Mouse (Mus musculus) ES-Bruce4 (cell line): ENCODE data around the gene Gm45713. TPM values are rescaled to one million over a fixed set of nuclear protein-coding genes. Genes with fewer than 3 reads are reported as not detected.
"Not testable (repeated sequence)": the region's sequence is repeated elsewhere in the genome, so short reads cannot be mapped to it uniquely, and the experiment has no call there.

Source experiments
- H3K27ac ChIP-seq: 2 replicates; pipeline ENCODE4 v1.5.1; 2012; ENCODE audit warnings: low read length, inconsistent platforms; ENCODE audit not compliant: insufficient read depth
- H3K27me3 ChIP-seq: 2 replicates; pipeline ENCODE4 v1.6.1; 2012; ENCODE audit warnings: mild to moderate bottlenecking, low read length, inconsistent platforms; ENCODE audit not compliant: control insufficient read depth, poor library complexity, insufficient read depth, severe bottlenecking
- H3K36me3 ChIP-seq: 2 replicates; pipeline ENCODE4 v1.6.1; 2012; ENCODE audit warnings: inconsistent platforms, mild to moderate bottlenecking, low read length, moderate library complexity; ENCODE audit not compliant: control insufficient read depth, poor library complexity, insufficient read depth, severe bottlenecking
- H3K4me1 ChIP-seq: one replicate; pipeline ENCODE4 v1.8.1; 2011; ENCODE audit warnings: low read length; ENCODE audit not compliant: control insufficient read depth, insufficient read depth
- H3K4me3 ChIP-seq: 2 replicates; pipeline ENCODE4 v1.5.1; 2011; ENCODE audit warnings: low read depth, mild to moderate bottlenecking, low read length
- H3K9ac ChIP-seq: 2 replicates; pipeline ENCODE4 v1.6.1; 2012; ENCODE audit warnings: low read depth, mild to moderate bottlenecking, inconsistent platforms; ENCODE audit not compliant: poor library complexity, severe bottlenecking
- H3K9me3 ChIP-seq: replicated peaks from 2 replicates; pipeline ENCODE4 v1.6.1; 2012; ENCODE audit warnings: mild to moderate bottlenecking, low read length, inconsistent platforms; ENCODE audit not compliant: control insufficient read depth, poor library complexity, insufficient read depth, severe bottlenecking
- CTCF ChIP-seq: IDR thresholded peaks from one replicate; pipeline ENCODE4 v1.8.1; 2011; ENCODE audit warnings: low read depth, low read length
- EP300 ChIP-seq: IDR thresholded peaks from 2 replicates; pipeline ENCODE4 v1.6.1; 2011; ENCODE audit warnings: low read depth, low read length; ENCODE audit not compliant: insufficient read depth
- POLR2A ChIP-seq: IDR thresholded peaks from one replicate; pipeline ENCODE4 v1.8.1; 2011; ENCODE audit warnings: low read length; ENCODE audit not compliant: insufficient read depth
- polyA plus RNA-seq: library from polyadenylated mRNA; stranded (reverse); fragments of >200 nt; gene quantifications from 2 replicates; pipeline ENCODE4 v1.2.4, GENCODE M21; 2011; ENCODE audit warnings: low read depth; ENCODE audit not compliant: missing spikeins, insufficient read depth, insufficient read length

Gene Gm45713
- polyA plus RNA-seq, 1 experiment: not detected

- Histone ChIP-seq H3K9me3 (no peaks in the 10 kb centered on the region), H3K27me3 (no peaks in the 10 kb centered on the region), H3K4me1 (peaks cover 2% of the 10 kb centered on the region), H3K9ac (peak overlapping the region; percentile 99), H3K27ac (peak overlapping the region; percentile 96), H3K36me3 (peaks cover 55% of the 10 kb centered on the region), H3K4me3 (peak overlapping the region; percentile 96)
- no peak for TF ChIP-seq CTCF
- TF ChIP-seq EP300: no peak
- no peak for TF ChIP-seq POLR2A
These were observed 9.7 kb downstream of the Gm45713 start for GRCm38 (mm10) chr7:45126147-45126843.

- Histone ChIP-seq H3K27ac (peak overlapping the region; percentile 96), H3K4me3 (peak overlapping the region; percentile 96), H3K36me3 (peaks cover 61% of the 10 kb centered on the region), H3K9ac (peak overlapping the region; percentile 99)
- H3K9me3 ChIP-seq, H3K4me1 ChIP-seq, H3K27me3 ChIP-seq: not testable (repeated sequence)
These were observed 10.4 kb downstream of the Gm45713 start for GRCm38 (mm10) chr7:45125649-45126048.

GRCm38 (mm10) chr7:45125144-45125600, 10.9 kb downstream of the Gm45713 start:
- H3K4me1 ChIP-seq: peaks cover 2% of the 10 kb centered on the region
- H3K9me3 ChIP-seq: no peaks in the 10 kb centered on the region
- peak overlapping the region; percentile 99 for H3K9ac ChIP-seq
- H3K4me3 ChIP-seq: peak overlapping the region; percentile 96
- H3K27me3 ChIP-seq: no peaks in the 10 kb centered on the region
- TF ChIP-seq EP300 (no peak), POLR2A (peak; percentile 42), CTCF (no peak)
- H3K27ac ChIP-seq: peak overlapping the region; percentile 96
- H3K36me3 ChIP-seq: peaks cover 66% of the 10 kb centered on the region

GRCm38 (mm10) chr7:45124224-45125143, 11.5 kb downstream of the Gm45713 start, which contains the start of gene Rps11:
Rps11 (minus strand) TSS chr7:45124439.
- Histone ChIP-seq H3K9ac (peak within 1 kb of the TSS; percentile 99), H3K9me3 (no peaks in the 10 kb centered on the region), H3K4me1 (peaks cover 2% of the 10 kb centered on the region), H3K36me3 (peaks cover 70% of the 10 kb centered on the region), H3K27me3 (no peaks in the 10 kb centered on the region), H3K4me3 (peak within 1 kb of the TSS; percentile 96), H3K27ac (peak within 1 kb of the TSS; percentile 96)
- TF ChIP-seq EP300: 0 out of 2 replicates have a peak, but pooled peaks have one; percentile 54
- no peak for TF ChIP-seq CTCF
- TF ChIP-seq POLR2A: peak; percentile 72

- peaks cover 69% of the 10 kb centered on the region for H3K36me3 ChIP-seq
- H3K27ac ChIP-seq: peak overlapping the region; percentile 78
- peak overlapping the region; percentile 91 for H3K4me3 ChIP-seq
- no peaks in the 10 kb centered on the region for H3K9me3 ChIP-seq
- H3K9ac ChIP-seq: peak overlapping the region; percentile 90
- H3K27me3 ChIP-seq: no peaks in the 10 kb centered on the region
- peaks cover 2% of the 10 kb centered on the region for H3K4me1 ChIP-seq
- no peak for TF ChIP-seq CTCF
- TF ChIP-seq EP300: no peak
- no peak for TF ChIP-seq POLR2A
These were observed 12.9 kb downstream of the Gm45713 start for GRCm38 (mm10) chr7:45123186-45123570.

GRCm38 (mm10) chr7:45122561-45123185, 13.4 kb downstream of the Gm45713 start:
- peaks cover 64% of the 10 kb centered on the region for H3K36me3 ChIP-seq
- H3K4me1 ChIP-seq: peaks cover 2% of the 10 kb centered on the region
- no peaks in the 10 kb centered on the region for H3K27me3 ChIP-seq
- peak overlapping the region; percentile 78 for H3K27ac ChIP-seq
- peak overlapping the region; percentile 91 for H3K4me3 ChIP-seq
- H3K9me3 ChIP-seq: no peaks in the 10 kb centered on the region
- no peak for TF ChIP-seq EP300
- TF ChIP-seq POLR2A: no peak
- no peak for TF ChIP-seq CTCF
- peak overlapping the region; percentile 90 for H3K9ac ChIP-seq
